Mouse (Mus musculus) heart, adult 2 months (tissue): ENCODE results near the gene Notch3.

Experiments
- CTCF ChIP-seq: fragments of 200-600 bp; IDR thresholded peaks from 2 replicates; pipeline ENCODE4 v1.8.1; 2022; ENCODE audit warnings: antibody characterized with exemption, mild to moderate bottlenecking, moderate library complexity
- POLR2A ChIP-seq: fragments of 200-500 bp; IDR thresholded peaks from 2 replicates; pipeline ENCODE4 v1.6.1; 2011; ENCODE audit warnings: mild to moderate bottlenecking, low read depth, low read length, control low read depth; ENCODE audit not compliant: insufficient read depth

- TF ChIP-seq CTCF = no peak
- no peak for TF ChIP-seq POLR2A
Observed at GRCm38 (mm10) chr17:32117287-32117871, 49.3 kb downstream of the Notch3 start.
